Mouse (Mus musculus) heart, embryonic 12.5 days (tissue): ENCODE measurements around the gene Tinf2. TPM values are rescaled to one million over a fixed set of nuclear protein-coding genes. Genes with fewer than 3 reads are reported as not detected.

Experiments used
- ATAC-seq: fragments of 200-750 bp; cut with Nextera tagmentation; 2 replicates; pipeline ENCODE4 v1.8.0; 2017; ENCODE audit warnings: moderate TSS enrichment, moderate library complexity; ENCODE audit not compliant: insufficient number of reproducible peaks, low FRiP score
- H3K27ac ChIP-seq: fragments of 300-500 bp; sonication (generic); 2 replicates; pipeline ENCODE4 v1.5.1; 2016; ENCODE audit warnings: mild to moderate bottlenecking, moderate library complexity; ENCODE audit not compliant: poor library complexity, severe bottlenecking
- H3K27me3 ChIP-seq: fragments of 300-500 bp; sonication (generic); replicated peaks from 2 replicates; pipeline ENCODE4 v1.6.1; 2016; ENCODE audit warnings: mild to moderate bottlenecking, moderate library complexity
- H3K36me3 ChIP-seq: fragments of 300-500 bp; sonication (generic); 2 replicates; pipeline ENCODE4 v1.6.1; 2016; ENCODE audit warnings: mild to moderate bottlenecking, moderate library complexity
- H3K4me1 ChIP-seq: fragments of 300-500 bp; sonication (generic); replicated peaks from 2 replicates; pipeline ENCODE4 v1.6.1; 2016; ENCODE audit warnings: mild to moderate bottlenecking
- H3K4me2 ChIP-seq: fragments of 300-500 bp; sonication (generic); 2 replicates; pipeline ENCODE4 v1.6.1; 2016; ENCODE audit warnings: mild to moderate bottlenecking, moderate library complexity
- H3K4me3 ChIP-seq: fragments of 300-500 bp; sonication (generic); 2 replicates; pipeline ENCODE4 v1.5.1; 2016; ENCODE audit warnings: mild to moderate bottlenecking
- H3K9ac ChIP-seq: fragments of 300-500 bp; sonication (generic); 2 replicates; pipeline ENCODE4 v1.6.1; 2016; ENCODE audit warnings: mild to moderate bottlenecking, moderate library complexity
- H3K9me3 ChIP-seq: fragments of 300-500 bp; sonication (generic); replicated peaks from 2 replicates; pipeline ENCODE4 v1.6.1; 2016; ENCODE audit warnings: mild to moderate bottlenecking, moderate library complexity
- WGBS: fragments of 180-500 bp; shearing (Covaris S2); methylation state at CpG from one replicate; pipeline ENCODE4 v1.1.7; 2016; 5-methylcytosine and 5-hydroxymethylcytosine counted together
- polyA plus RNA-seq: library from polyadenylated mRNA; unstranded; fragments of >200 nt; fragmentation: Nextera tagmentation; extraction: Ambion mirVana; gene quantifications from 2 replicates; pipeline ENCODE4 v1.2.1, GENCODE M21; 2016

Gene Tinf2
- 36.1 and 37.6 TPM in 2 replicates for polyA plus RNA-seq

GRCm38 (mm10) chr14:55681160-55682117 lies at the start of gene Tinf2:
Tinf2 (minus strand) TSS chr14:55681820.
- Histone ChIP-seq H3K4me2 (peak within 1 kb of the TSS; percentile 96), H3K9ac (peak within 1 kb of the TSS; percentile 88), H3K9me3 (no peaks in the 10 kb centered on the region), H3K4me3 (peak within 1 kb of the TSS; percentile 95), H3K36me3 (peaks cover 38% of the 10 kb centered on the region), H3K27ac (peak within 1 kb of the TSS; percentile 88), H3K27me3 (no peaks in the 10 kb centered on the region), H3K4me1 (peaks cover 10% of the 10 kb centered on the region)
- ATAC-seq: peak; percentile 97
- under 1% methylated on average over 66 of the region's 66 CpGs for WGBS

DNA sequence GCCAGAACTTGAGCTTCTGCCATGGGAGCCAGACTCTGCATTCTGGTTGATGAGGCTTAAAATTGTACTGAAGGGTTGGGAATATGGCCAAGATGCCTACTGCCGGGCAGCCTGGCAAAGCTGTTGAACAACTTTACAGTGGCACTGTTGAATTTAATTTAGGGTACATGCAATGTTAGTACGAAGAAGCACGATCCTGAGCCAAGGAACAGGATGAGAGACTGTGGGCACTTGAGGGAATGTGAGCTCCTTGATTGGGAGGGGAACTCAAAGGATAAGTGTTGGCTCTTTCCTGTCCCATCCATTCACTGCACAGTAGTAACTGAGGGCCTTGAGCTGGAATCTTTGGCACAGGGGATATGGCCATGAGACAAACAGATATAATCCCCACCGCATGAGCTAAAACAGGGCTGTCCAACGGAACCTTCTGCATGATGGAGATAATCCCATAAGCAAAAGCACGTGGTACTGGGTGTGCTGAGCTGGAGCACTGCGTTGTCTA lies 49.0 kb upstream of the Tinf2 start:
- no peak overlapping the region for H3K4me2 ChIP-seq
- H3K4me1 ChIP-seq: no peaks in the 10 kb centered on the region
- H3K9ac ChIP-seq: no peak overlapping the region
- no peak overlapping the region for H3K27ac ChIP-seq
- H3K9me3 ChIP-seq: no peaks in the 10 kb centered on the region
- 71% methylated on average over 7 of the region's 7 CpGs for WGBS
- no peaks in the 10 kb centered on the region for H3K36me3 ChIP-seq
- ATAC-seq: no peak
- no peak overlapping the region for H3K4me3 ChIP-seq
- H3K27me3 ChIP-seq: 0 out of 2 replicates have a peak, but pooled peaks cover 21% of the 10 kb centered on the region

- no peak overlapping the region for H3K4me3 ChIP-seq
- 0 out of 2 replicates have a peak, but pooled peaks cover 21% of the 10 kb centered on the region for H3K27me3 ChIP-seq
- no peak overlapping the region for H3K27ac ChIP-seq
- H3K36me3 ChIP-seq: no peaks in the 10 kb centered on the region
- H3K4me2 ChIP-seq: no peak overlapping the region
- no peaks in the 10 kb centered on the region for H3K9me3 ChIP-seq
- no peak overlapping the region for H3K9ac ChIP-seq
- 67% methylated on average over 7 of the region's 7 CpGs for WGBS
- ATAC-seq: no peak
- no peaks in the 10 kb centered on the region for H3K4me1 ChIP-seq
Measured at GRCm38 (mm10) chr14:55730116-55730515, 48.5 kb upstream of the Tinf2 start.

DNA sequence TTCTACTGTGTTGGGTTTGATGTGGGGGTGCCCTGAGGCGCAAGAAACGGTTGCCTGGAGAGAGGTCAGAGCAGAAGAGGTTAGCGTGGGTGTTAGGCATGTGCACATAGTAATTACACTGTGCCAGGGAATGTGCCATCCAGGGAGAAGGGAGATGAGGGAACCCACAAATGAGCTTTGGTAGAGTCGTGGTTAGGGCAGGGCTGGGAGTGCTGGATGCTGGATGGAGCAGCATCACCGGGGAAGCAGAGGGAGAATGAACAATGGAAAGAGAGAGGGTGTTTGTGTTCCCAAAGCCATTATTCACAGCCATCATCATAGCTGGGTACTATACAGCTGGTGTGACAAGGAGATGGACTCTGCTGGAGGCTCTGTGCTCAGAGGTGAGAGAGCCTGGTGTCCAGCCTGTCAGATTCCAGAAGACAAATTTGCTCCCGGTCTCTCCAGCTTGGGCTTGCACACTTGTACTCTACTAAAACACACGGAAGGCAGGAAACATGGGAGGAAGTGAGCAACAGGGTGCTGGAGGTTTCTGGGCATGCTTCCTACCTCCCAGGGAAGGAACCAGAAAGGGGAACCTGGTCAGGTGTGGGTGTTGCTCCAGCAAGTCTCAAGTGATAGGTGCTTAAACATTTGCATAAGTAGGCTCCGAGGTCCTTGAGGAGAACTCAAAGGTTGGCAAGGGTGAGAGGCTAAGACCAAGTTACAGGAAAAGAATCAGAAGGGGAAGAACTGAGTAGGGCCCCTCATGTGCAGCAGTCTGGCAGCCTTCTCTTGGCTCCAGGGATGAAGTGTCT lies 46.5 kb upstream of the Tinf2 start:
- Histone ChIP-seq H3K36me3 (no peaks in the 10 kb centered on the region), H3K4me2 (no peak overlapping the region), H3K27ac (no peak overlapping the region), H3K4me1 (peaks cover 6% of the 10 kb centered on the region; the same call in 1 of the 2 replicates), H3K4me3 (no peak overlapping the region), H3K9ac (no peak overlapping the region), H3K9me3 (no peaks in the 10 kb centered on the region), H3K27me3 (0 out of 2 replicates have a peak, but pooled peaks cover 16% of the 10 kb centered on the region)
- ATAC-seq: no peak
- WGBS: 68% methylated on average over 8 of the region's 8 CpGs

DNA sequence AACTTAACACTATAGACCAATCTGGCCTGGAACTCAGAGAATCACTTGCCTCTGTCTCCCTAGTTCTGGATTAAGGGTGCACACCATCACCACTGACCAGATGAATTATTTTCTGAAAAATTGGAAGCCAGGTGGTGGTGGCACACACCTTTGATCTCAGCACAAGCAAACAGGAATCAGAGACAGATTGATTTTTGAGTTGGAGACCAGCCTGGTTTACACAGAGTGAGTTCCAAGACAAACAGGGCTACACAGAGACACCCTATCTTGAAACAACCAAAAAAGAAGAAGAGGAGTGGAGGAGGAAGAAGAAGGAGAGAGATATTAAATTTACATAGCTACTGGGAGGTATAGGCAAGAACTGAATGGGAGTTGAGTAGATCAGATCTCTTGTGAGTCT lies 44.6 kb upstream of the Tinf2 start:
- no peak for ATAC-seq
- Histone ChIP-seq H3K4me3 (no peak overlapping the region), H3K27ac (no peak overlapping the region), H3K9me3 (no peaks in the 10 kb centered on the region), H3K4me1 (peaks cover 6% of the 10 kb centered on the region; the same call in 1 of the 2 replicates), H3K9ac (no peak overlapping the region), H3K36me3 (no peaks in the 10 kb centered on the region), H3K4me2 (no peak overlapping the region), H3K27me3 (0 out of 2 replicates have a peak, but pooled peaks cover 15% of the 10 kb centered on the region)

- H3K27ac ChIP-seq: no peak overlapping the region
- no peaks in the 10 kb centered on the region for H3K27me3 ChIP-seq
- H3K9me3 ChIP-seq: no peaks in the 10 kb centered on the region
- H3K4me2 ChIP-seq: no peak overlapping the region
- peaks cover 10% of the 10 kb centered on the region for H3K36me3 ChIP-seq
- no peak for ATAC-seq
- H3K4me3 ChIP-seq: no peak overlapping the region
- peak overlapping the region; percentile 37; the same call in 1 of the 2 replicates for H3K9ac ChIP-seq
- WGBS: 46% methylated on average over 8 of the region's 8 CpGs
- H3K4me1 ChIP-seq: peaks cover 6% of the 10 kb centered on the region; the same call in 1 of the 2 replicates
Measured at GRCm38 (mm10) chr14:55724411-55724871, 42.8 kb upstream of the Tinf2 start.

GRCm38 (mm10) chr14:55723433-55723832 lies 41.8 kb upstream of the Tinf2 start:
- Histone ChIP-seq H3K9me3 (no peaks in the 10 kb centered on the region), H3K36me3 (peaks cover 20% of the 10 kb centered on the region), H3K4me2 (no peak overlapping the region), H3K27ac (no peak overlapping the region), H3K4me1 (peaks cover 6% of the 10 kb centered on the region; the same call in 1 of the 2 replicates), H3K9ac (no peak overlapping the region), H3K4me3 (no peak overlapping the region), H3K27me3 (no peaks in the 10 kb centered on the region)
- WGBS: 93% methylated on average over 7 of the region's 7 CpGs
- ATAC-seq: no peak

- H3K9me3 ChIP-seq: no peaks in the 10 kb centered on the region
- peak overlapping the region; percentile 74 for H3K4me3 ChIP-seq
- peaks cover 6% of the 10 kb centered on the region; the same call in 1 of the 2 replicates for H3K4me1 ChIP-seq
- no peak overlapping the region for H3K9ac ChIP-seq
- no peak overlapping the region for H3K27ac ChIP-seq
- no peaks in the 10 kb centered on the region for H3K27me3 ChIP-seq
- peaks cover 27% of the 10 kb centered on the region for H3K36me3 ChIP-seq
- ATAC-seq: 0 out of 2 replicates have a peak, but pooled peaks have one; percentile 1
- 52% methylated on average over 8 of the region's 8 CpGs for WGBS
- H3K4me2 ChIP-seq: peak overlapping the region; percentile 75
Measured at GRCm38 (mm10) chr14:55722438-55722945, 40.9 kb upstream of the Tinf2 start.

DNA sequence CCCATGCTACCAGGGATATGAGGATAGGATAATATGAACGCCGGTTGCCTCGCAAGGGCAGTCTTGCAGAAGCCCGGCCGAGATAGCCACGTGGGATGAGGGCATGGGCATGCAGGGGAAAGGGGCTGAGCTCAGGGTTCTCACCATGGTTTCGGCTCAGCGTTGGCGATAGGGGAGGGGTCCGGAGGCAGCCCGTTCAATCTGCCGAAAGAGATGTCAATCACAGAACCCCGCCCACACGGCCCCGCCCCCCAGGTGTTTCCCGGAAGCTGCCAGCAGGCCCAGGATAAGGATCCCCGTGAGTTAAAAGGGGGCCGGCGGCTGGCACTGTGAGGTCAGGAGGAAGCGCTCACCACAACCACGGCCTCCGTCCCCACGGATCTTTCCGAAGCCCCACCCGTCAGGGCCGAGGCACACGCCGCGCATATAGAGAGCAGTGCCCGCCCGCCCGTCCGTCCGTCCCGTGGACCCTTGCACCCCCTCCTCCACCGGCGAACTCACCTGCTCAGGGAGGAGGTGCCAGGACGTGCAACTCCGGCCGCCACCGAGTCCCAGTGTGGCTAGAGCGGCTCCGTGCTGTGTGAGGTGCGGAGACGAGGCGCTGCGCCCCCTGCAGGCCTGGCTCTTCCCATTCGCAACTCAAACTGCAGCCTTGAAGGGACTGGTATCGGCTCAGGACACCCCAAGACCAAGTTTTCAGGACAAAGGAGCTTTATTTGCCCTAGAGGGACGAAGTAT lies 40.2 kb upstream of the Tinf2 start, which contains the start of gene Rabggta:
Rabggta (minus strand) TSS at position 564 of the 738 bp plus-strand sequence.
- H3K36me3 ChIP-seq: peaks cover 34% of the 10 kb centered on the region
- H3K4me1 ChIP-seq: peaks cover 6% of the 10 kb centered on the region; the same call in 1 of the 2 replicates
- peak; percentile 92 for ATAC-seq
- H3K9me3 ChIP-seq: no peaks in the 10 kb centered on the region
- no peaks in the 10 kb centered on the region for H3K27me3 ChIP-seq
- H3K9ac ChIP-seq: peak within 1 kb of the TSS; percentile 87
- WGBS: under 1% methylated on average over 50 of the region's 50 CpGs
- peak within 1 kb of the TSS; percentile 75 for H3K4me2 ChIP-seq
- peak within 1 kb of the TSS; percentile 72; the same call in 1 of the 2 replicates for H3K27ac ChIP-seq
- H3K4me3 ChIP-seq: peak within 1 kb of the TSS; percentile 74

- peaks cover 41% of the 10 kb centered on the region for H3K36me3 ChIP-seq
- H3K27me3 ChIP-seq: no peaks in the 10 kb centered on the region
- H3K27ac ChIP-seq: no peak overlapping the region
- H3K4me3 ChIP-seq: peak overlapping the region; percentile 74
- peak overlapping the region; percentile 87; the same call in 1 of the 2 replicates for H3K9ac ChIP-seq
- no peak for ATAC-seq
- 80% methylated on average over 6 of the region's 6 CpGs for WGBS
- H3K4me2 ChIP-seq: peak overlapping the region; percentile 75
- no peaks in the 10 kb centered on the region for H3K9me3 ChIP-seq
- peaks cover 6% of the 10 kb centered on the region; the same call in 1 of the 2 replicates for H3K4me1 ChIP-seq
Measured at GRCm38 (mm10) chr14:55721076-55721475, 39.5 kb upstream of the Tinf2 start.
